ENCODE assay signal across 8 mouse cellular contexts in genomic region chr9:37432026-37432666, GRCm38 (mm10). TPM values are rescaled to one million over a fixed set of nuclear protein-coding genes. Genes with fewer than 3 reads are reported as not detected.
DNase-seq lines count a peak whose midpoint lies in the region; ATAC-seq lines count a peak whose summit lies in the region.

No protein-coding gene starts in this region.

- H3K9me3 ChIP-seq in forebrain, embryonic 15.5 days, result no peaks in the 10 kb centered on the region

- peak overlapping the region; percentile 28; the same call in 1 of the 2 replicates for H3K9ac ChIP-seq in forebrain, embryonic 15.5 days (replicated peaks)

- H3K27me3 ChIP-seq in forebrain, embryonic 15.5 days, result peaks cover 53% of the 10 kb centered on the region

- WGBS in forebrain, embryonic 15.5 days, result 0% methylated on average over 16 of the region's 17 CpGs

- no peak overlapping the region for H3K27ac ChIP-seq in forebrain, embryonic 15.5 days (replicated peaks)

- peaks cover 32% of the 10 kb centered on the region for H3K4me1 ChIP-seq in forebrain, embryonic 15.5 days

- peak; percentile 55 to 58 for DNase-seq in cerebellum, postnatal 10 days
- no peak for DNase-seq in cerebellum, adult 8-10 months
- DNase-seq in Muller cell, postnatal 12 days (ENCODE audit: inconsistent ontology term), result peak; percentile 33
- peak; percentile 76 to 83 for DNase-seq in kidney, adult 8-10 months
- peak; percentile 32 to 50 for DNase-seq in lung, adult 18-20 months
- DNase-seq in retina, postnatal 1 day, result peak; percentile 85
- DNase-seq in cerebellum, postnatal 4 days (ENCODE audit: low spot score in 2 of 2), result no peak

- no peaks in the 10 kb centered on the region for H3K36me3 ChIP-seq in forebrain, embryonic 15.5 days

- peak overlapping the region; percentile 67 for H3K4me2 ChIP-seq in forebrain, embryonic 15.5 days (replicated peaks)

- H3K4me3 ChIP-seq in forebrain, embryonic 15.5 days, result peak overlapping the region; percentile 43

- 0 out of 2 replicates have a peak, but pooled peaks have one; percentile 30 for ATAC-seq in forebrain, embryonic 15.5 days (replicated peaks)

RNA-seq across cellular contexts. Expression of gene Robo3, which starts 0.9 kb away (rescaled TPM):
- polyA plus RNA-seq in forebrain, embryonic 15.5 days (2015; fragmentation: Nextera tagmentation; extraction: Ambion mirVana), result 1.6 and 3.1 TPM in 2 replicates

RNA-seq across cellular contexts. Expression of gene Robo4, which starts 30.4 kb away (rescaled TPM):
- 3.3 and 4.2 TPM in 2 replicates for polyA plus RNA-seq in forebrain, embryonic 15.5 days (2015; fragmentation: Nextera tagmentation; extraction: Ambion mirVana)

RNA-seq across cellular contexts. Expression of gene Msantd2, which starts 57.0 kb away (rescaled TPM):
- polyA plus RNA-seq in forebrain, embryonic 15.5 days (2015; fragmentation: Nextera tagmentation; extraction: Ambion mirVana), result 34.1 and 34.7 TPM in 2 replicates

Comparison
In these comparisons a context has a peak if more than half of its experiments do, and no peak if none do; other contexts are left out.
1. DNase-seq: peak in cerebellum, postnatal 10 days (2 of 2), Muller cell, postnatal 12 days (single experiment), kidney, adult 8-10 months (2 of 2), lung, adult 18-20 months (2 of 2) and retina, postnatal 1 day (single experiment); none in cerebellum, adult 8-10 months (single experiment) and cerebellum, postnatal 4 days (0 of 2).